Mouse (Mus musculus): Measurements from ENCODE around the gene Filip1l.

DNA sequence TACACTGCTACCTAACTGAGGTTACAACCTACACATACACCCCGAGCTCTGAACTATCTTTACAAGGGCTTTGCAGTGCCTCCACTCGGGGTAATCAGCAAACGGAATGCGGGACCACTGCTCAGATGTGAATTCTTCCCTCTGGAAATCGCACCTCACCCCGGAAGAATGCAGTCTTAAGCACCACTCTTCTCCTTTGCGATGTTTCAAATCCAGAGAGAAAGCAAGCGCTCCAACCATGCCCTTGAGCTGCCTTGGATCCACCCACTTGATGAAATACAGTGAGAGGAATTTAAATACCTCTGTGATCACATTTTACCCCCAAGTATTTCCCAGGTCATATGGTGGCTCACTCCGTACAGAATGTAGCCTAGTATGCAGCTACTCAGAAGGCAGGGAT is 64.1 kb downstream of the Filip1l start:
- TF ChIP-seq POLR2A (IDR thresholded peaks at IDR 0.05; ENCODE audit: low read depth, low read length) (no peak), CTCF (conservative IDR thresholded peaks at IDR 0.05; ENCODE audit: insufficient read depth, insufficient read length, low read depth, low read length) (no peak)

Data from kidney, adult 2 months (tissue).